Mouse (Mus musculus): ENCODE data around the gene Emilin2. TPM values are rescaled to one million over a fixed set of nuclear protein-coding genes. Genes with fewer than 3 reads are reported as not detected.

The Emilin2 gene
- total RNA-seq, 1 experiment from 2014 or later, result 329 TPM

GRCm38 (mm10) chr17:71248963-71249362 is 62.8 kb downstream of the Emilin2 start:
- no peak for ATAC-seq (replicated peaks; ENCODE audit: insufficient number of reproducible peaks, low FRiP score, low TSS enrichment, poor library complexity, severe bottlenecking)

- ATAC-seq (replicated peaks; ENCODE audit: insufficient number of reproducible peaks, low FRiP score, low TSS enrichment, poor library complexity, severe bottlenecking), result no peak
These were observed 65.8 kb downstream of the Emilin2 start for GRCm38 (mm10) chr17:71246022-71246421.

GRCm38 (mm10) chr17:71245133-71245532 is 66.6 kb downstream of the Emilin2 start:
- no peak for ATAC-seq (replicated peaks; ENCODE audit: insufficient number of reproducible peaks, low FRiP score, low TSS enrichment, poor library complexity, severe bottlenecking)

GRCm38 (mm10) chr17:71242666-71243065 is 69.1 kb downstream of the Emilin2 start:
- ATAC-seq (replicated peaks; ENCODE audit: insufficient number of reproducible peaks, low FRiP score, low TSS enrichment, poor library complexity, severe bottlenecking), result no peak; the same call in 1 of the 2 replicates

- ATAC-seq (replicated peaks; ENCODE audit: insufficient number of reproducible peaks, low FRiP score, low TSS enrichment, poor library complexity, severe bottlenecking), result no peak
These were observed 71.0 kb downstream of the Emilin2 start for GRCm38 (mm10) chr17:71240811-71241210.

- no peak for ATAC-seq (replicated peaks; ENCODE audit: insufficient number of reproducible peaks, low FRiP score, low TSS enrichment, poor library complexity, severe bottlenecking)
These were observed 73.3 kb downstream of the Emilin2 start for GRCm38 (mm10) chr17:71238494-71238893.

GRCm38 (mm10) chr17:71235229-71235958 is 76.4 kb downstream of the Emilin2 start:
- no peak for ATAC-seq (replicated peaks; ENCODE audit: insufficient number of reproducible peaks, low FRiP score, low TSS enrichment, poor library complexity, severe bottlenecking)

GRCm38 (mm10) chr17:71234041-71234594 is 77.7 kb downstream of the Emilin2 start:
- no peak for ATAC-seq (replicated peaks; ENCODE audit: insufficient number of reproducible peaks, low FRiP score, low TSS enrichment, poor library complexity, severe bottlenecking)

- ATAC-seq (replicated peaks; ENCODE audit: insufficient number of reproducible peaks, low FRiP score, low TSS enrichment, poor library complexity, severe bottlenecking), result no peak
These were observed 78.6 kb downstream of the Emilin2 start for GRCm38 (mm10) chr17:71233210-71233609.

GRCm38 (mm10) chr17:71231998-71232397 is 79.8 kb downstream of the Emilin2 start:
- no peak for ATAC-seq (replicated peaks; ENCODE audit: insufficient number of reproducible peaks, low FRiP score, low TSS enrichment, poor library complexity, severe bottlenecking)

GRCm38 (mm10) chr17:71230108-71230709 is 81.6 kb downstream of the Emilin2 start:
- ATAC-seq (replicated peaks; ENCODE audit: insufficient number of reproducible peaks, low FRiP score, low TSS enrichment, poor library complexity, severe bottlenecking), result peak; percentile 35; the same call in 1 of the 2 replicates

- ATAC-seq (replicated peaks; ENCODE audit: insufficient number of reproducible peaks, low FRiP score, low TSS enrichment, poor library complexity, severe bottlenecking), result no peak
These were observed 83.1 kb downstream of the Emilin2 start for GRCm38 (mm10) chr17:71228651-71229050.

- ATAC-seq (replicated peaks; ENCODE audit: insufficient number of reproducible peaks, low FRiP score, low TSS enrichment, poor library complexity, severe bottlenecking), result no peak
These were observed 84.5 kb downstream of the Emilin2 start for GRCm38 (mm10) chr17:71227128-71227895.

GRCm38 (mm10) chr17:71225091-71225490 is 86.7 kb downstream of the Emilin2 start:
- ATAC-seq (replicated peaks; ENCODE audit: insufficient number of reproducible peaks, low FRiP score, low TSS enrichment, poor library complexity, severe bottlenecking), result peak; percentile 48; the same call in 1 of the 2 replicates

GRCm38 (mm10) chr17:71224521-71224920 is 87.3 kb downstream of the Emilin2 start:
- peak; percentile 52 for ATAC-seq (replicated peaks; ENCODE audit: insufficient number of reproducible peaks, low FRiP score, low TSS enrichment, poor library complexity, severe bottlenecking)

- ATAC-seq (replicated peaks; ENCODE audit: insufficient number of reproducible peaks, low FRiP score, low TSS enrichment, poor library complexity, severe bottlenecking), result 0 out of 2 replicates have a peak, but pooled peaks have one; percentile 45
These were observed 88.1 kb downstream of the Emilin2 start for GRCm38 (mm10) chr17:71223676-71224075.

GRCm38 (mm10) chr17:71221383-71221782 is 90.4 kb downstream of the Emilin2 start:
- peak; percentile 64 for ATAC-seq (replicated peaks; ENCODE audit: insufficient number of reproducible peaks, low FRiP score, low TSS enrichment, poor library complexity, severe bottlenecking)

GRCm38 (mm10) chr17:71217111-71217685 is 94.6 kb downstream of the Emilin2 start:
- no peak for ATAC-seq (replicated peaks; ENCODE audit: insufficient number of reproducible peaks, low FRiP score, low TSS enrichment, poor library complexity, severe bottlenecking)

GRCm38 (mm10) chr17:71216263-71216662 is 95.5 kb downstream of the Emilin2 start:
- no peak for ATAC-seq (replicated peaks; ENCODE audit: insufficient number of reproducible peaks, low FRiP score, low TSS enrichment, poor library complexity, severe bottlenecking)

Data from monocyte, adult 5-6 weeks (primary cell).